In genomic region chr7:128246496-128247391, GRCm38 (mm10) we compare ENCODE assay signal across 8 mouse cellular contexts. TPM values are rescaled to one million over a fixed set of nuclear protein-coding genes. Genes with fewer than 3 reads are reported as not detected.
DNase-seq lines count a peak whose midpoint lies in the region; ATAC-seq and TF ChIP-seq lines count a peak whose summit lies in the region.

TSS of gene Tgfb1i1 (plus strand) at chr7:128246812.

- peak within 1 kb of the TSS; percentile 92 for H3K27ac ChIP-seq in embryonic facial prominence, embryonic 13.5 days
- peak within 1 kb of the TSS; percentile 97 for H3K27ac ChIP-seq in kidney, embryonic 16.5 days (ENCODE audit: low read length)
- H3K27ac ChIP-seq in liver, embryonic 14.5 days: peak within 1 kb of the TSS; percentile 35
- H3K27ac ChIP-seq in neural tube, embryonic 14.5 days (ENCODE audit: low read depth, low read length): peak within 1 kb of the TSS; percentile 72

- peaks cover 56% of the 10 kb centered on the region for H3K36me3 ChIP-seq in embryonic facial prominence, embryonic 13.5 days
- peaks cover 33% of the 10 kb centered on the region for H3K36me3 ChIP-seq in kidney, embryonic 16.5 days (ENCODE audit: insufficient read depth, low read length)
- no peaks in the 10 kb centered on the region; the same call in 1 of the 2 replicates for H3K36me3 ChIP-seq in liver, embryonic 14.5 days (replicated peaks; ENCODE audit: control insufficient read depth, insufficient read depth, low read depth)
- H3K36me3 ChIP-seq in neural tube, embryonic 14.5 days (ENCODE audit: control insufficient read depth, insufficient read depth, low read length): peaks cover 9% of the 10 kb centered on the region; the same call in 1 of the 2 replicates

- WGBS in embryonic facial prominence, embryonic 13.5 days: 2% methylated on average over 30 of the region's 30 CpGs
- WGBS in kidney, embryonic 16.5 days: 3% methylated on average over 24 of the region's 30 CpGs
- 10% methylated on average over 29 of the region's 30 CpGs for WGBS in liver, embryonic 14.5 days (ENCODE audit: insufficient replicate concordance)
- WGBS in neural tube, embryonic 14.5 days: 1% methylated on average over 29 of the region's 30 CpGs

- H3K4me2 ChIP-seq in embryonic facial prominence, embryonic 13.5 days: peak within 1 kb of the TSS; percentile 69
- H3K4me2 ChIP-seq in kidney, embryonic 16.5 days (replicated peaks; ENCODE audit: low read depth, low read length): peak within 1 kb of the TSS; percentile 69
- H3K4me2 ChIP-seq in liver, embryonic 14.5 days (ENCODE audit: low read depth): peak within 1 kb of the TSS; percentile 90
- peak within 1 kb of the TSS; percentile 47 for H3K4me2 ChIP-seq in neural tube, embryonic 14.5 days (ENCODE audit: low read depth, low read length)

- no peak for TF ChIP-seq EP300 in liver, embryonic 14.5 days (IDR thresholded peaks at IDR 0.05; ENCODE audit: low read depth)

- peak; percentile 43 to 62 for DNase-seq in urinary bladder, adult 18-20 months (ENCODE audit: low spot score in 2 of 2)
- no peak for DNase-seq in urinary bladder, postnatal 10 days (ENCODE audit: low spot score)
- peak; percentile 98 for DNase-seq in heart, adult 11 months
- no peak for DNase-seq in liver, embryonic 14.5 days (ENCODE audit: low read depth in 3 of 3, low spot score in 3 of 3)

- no peak for TF ChIP-seq CTCF in liver, embryonic 14.5 days (IDR thresholded peaks at IDR 0.05; ENCODE audit: low read depth)

- no peaks in the 10 kb centered on the region for H3K27me3 ChIP-seq in embryonic facial prominence, embryonic 13.5 days
- no peaks in the 10 kb centered on the region for H3K27me3 ChIP-seq in kidney, embryonic 16.5 days (ENCODE audit: insufficient read depth, low read length)
- peaks cover 2% of the 10 kb centered on the region; the same call in 1 of the 2 replicates for H3K27me3 ChIP-seq in liver, embryonic 14.5 days (ENCODE audit: control insufficient read depth, insufficient read depth, low read length)
- no peaks in the 10 kb centered on the region for H3K27me3 ChIP-seq in neural tube, embryonic 14.5 days (ENCODE audit: control insufficient read depth, insufficient read depth, low read length)

- no peaks in the 10 kb centered on the region for H3K9me3 ChIP-seq in embryonic facial prominence, embryonic 13.5 days
- H3K9me3 ChIP-seq in kidney, embryonic 16.5 days (ENCODE audit: low read length): no peaks in the 10 kb centered on the region
- no peaks in the 10 kb centered on the region for H3K9me3 ChIP-seq in liver, embryonic 14.5 days (ENCODE audit: control insufficient read depth, low read length)
- H3K9me3 ChIP-seq in neural tube, embryonic 14.5 days (ENCODE audit: control insufficient read depth, low read length): no peaks in the 10 kb centered on the region

- H3K9ac ChIP-seq in embryonic facial prominence, embryonic 13.5 days: peak within 1 kb of the TSS; percentile 83
- H3K9ac ChIP-seq in kidney, embryonic 16.5 days (replicated peaks; ENCODE audit: low read length): peak within 1 kb of the TSS; percentile 84
- peak within 1 kb of the TSS; percentile 72 for H3K9ac ChIP-seq in liver, embryonic 14.5 days (replicated peaks)
- H3K9ac ChIP-seq in neural tube, embryonic 14.5 days (replicated peaks; ENCODE audit: low read depth, low read length): peak within 1 kb of the TSS; percentile 50

- peak; percentile 80 for ATAC-seq in embryonic facial prominence, embryonic 13.5 days (ENCODE audit: insufficient number of reproducible peaks, insufficient read depth, low FRiP score, low TSS enrichment, low read depth)
- peak; percentile 90 for ATAC-seq in kidney, embryonic 16.5 days (ENCODE audit: low FRiP score, low TSS enrichment)
- ATAC-seq in liver, embryonic 14.5 days (ENCODE audit: insufficient read depth): peak; percentile 40
- ATAC-seq in neural tube, embryonic 14.5 days (ENCODE audit: low read depth): peak; percentile 52
- no peak for ATAC-seq in granulocyte monocyte progenitor cell, adult 5-6 weeks (replicated peaks; ENCODE audit: poor library complexity, severe bottlenecking)

- peak within 1 kb of the TSS; percentile 61 for H3K4me3 ChIP-seq in embryonic facial prominence, embryonic 13.5 days
- peak within 1 kb of the TSS; percentile 68 for H3K4me3 ChIP-seq in kidney, embryonic 16.5 days (ENCODE audit: low read length)
- peak within 1 kb of the TSS; percentile 59 to 66 for H3K4me3 ChIP-seq in liver, embryonic 14.5 days (ENCODE audit: insufficient read depth in 1 of 2, low read depth in 2 of 2, low read length in 2 of 2)
- peak within 1 kb of the TSS; percentile 34 for H3K4me3 ChIP-seq in neural tube, embryonic 14.5 days (ENCODE audit: low read depth, low read length)

- H3K4me1 ChIP-seq in embryonic facial prominence, embryonic 13.5 days: peaks cover 25% of the 10 kb centered on the region
- H3K4me1 ChIP-seq in kidney, embryonic 16.5 days (ENCODE audit: insufficient read depth, low read length): peaks cover 23% of the 10 kb centered on the region
- H3K4me1 ChIP-seq in liver, embryonic 14.5 days (replicated peaks; ENCODE audit: control insufficient read depth in 2 of 2, insufficient read depth in 2 of 2, low read length in 1 of 2): peaks cover 11% of the 10 kb centered on the region in 2 experiments
- peaks cover 3% of the 10 kb centered on the region; the same call in 1 of the 2 replicates for H3K4me1 ChIP-seq in neural tube, embryonic 14.5 days (ENCODE audit: control insufficient read depth, insufficient read depth, low read length)

RNA-seq across cellular contexts. Expression of gene Tgfb1i1, which starts in this region (rescaled TPM):
- polyA plus RNA-seq in embryonic facial prominence, embryonic 13.5 days (2015; fragmentation: Nextera tagmentation; extraction: Ambion mirVana): 50.4 and 52.5 TPM in 2 replicates
- polyA plus RNA-seq in kidney, embryonic 16.5 days (2015; fragmentation: Nextera tagmentation; extraction: Ambion mirVana): 104 and 111 TPM in 2 replicates
- 5.0 and 6.0 TPM in 2 replicates for polyA plus RNA-seq in liver, embryonic 14.5 days (2012; rRNA removed)
- polyA plus RNA-seq in liver, embryonic 14.5 days (2014; fragmentation: Nextera tagmentation; extraction: Ambion mirVana): 7.8 and 8.5 TPM in 2 replicates
- 15.2 and 24.7 TPM in 2 replicates for polyA plus RNA-seq in neural tube, embryonic 14.5 days (2014; fragmentation: Nextera tagmentation; extraction: Ambion mirVana)
- 0.06 and 1.2 TPM in 2 replicates for total RNA-seq in granulocyte monocyte progenitor cell, adult 5-6 weeks (2014; fragmentation: Nextera tagmentation)
- total RNA-seq in granulocyte monocyte progenitor cell, adult 5-6 weeks (2017): not detected in 2 replicates

Comparison
In these comparisons a context has a peak if more than half of its experiments do, and no peak if none do; other contexts are left out.
1. DNase-seq: peak in urinary bladder, adult 18-20 months (2 of 2) and heart, adult 11 months (single experiment); none in urinary bladder, postnatal 10 days (single experiment) and liver, embryonic 14.5 days (0 of 3).
2. H3K27ac ChIP-seq: peak in every context shown above with its lines; median percentile 97 in kidney, embryonic 16.5 days; 92 in embryonic facial prominence, embryonic 13.5 days; 72 in neural tube, embryonic 14.5 days; 35 in liver, embryonic 14.5 days.
3. Peak in every context shown above with its lines, with median percentiles within 50 percentile points of each other: H3K4me2 ChIP-seq, H3K4me3 ChIP-seq and H3K9ac ChIP-seq.